Mouse (Mus musculus) C2C12 (cell line): Measurements from ENCODE around the gene Pbxip1.

Source experiments
- CEBPB ChIP-seq: IDR thresholded peaks from one replicate; pipeline ENCODE4 v1.6.1; 2011; ENCODE audit warnings: low read depth, mild to moderate bottlenecking, control low read depth, moderate library complexity
- CTCF ChIP-seq: IDR thresholded peaks from one replicate; pipeline ENCODE4 v1.5.1; 2011; ENCODE audit not compliant: control insufficient read depth, insufficient read depth, insufficient read length
- FOSL1 ChIP-seq: IDR thresholded peaks from one replicate; pipeline ENCODE4 v1.8.0; 2011; ENCODE audit warnings: mild to moderate bottlenecking, low read length; ENCODE audit not compliant: poor library complexity, insufficient read depth, severe bottlenecking
- MAX ChIP-seq: IDR thresholded peaks from one replicate; pipeline ENCODE4 v1.6.1; 2011; ENCODE audit warnings: mild to moderate bottlenecking, control low read depth
- USF1 ChIP-seq: IDR thresholded peaks from one replicate; pipeline ENCODE4 v1.6.1; 2011; ENCODE audit warnings: low read depth, mild to moderate bottlenecking, control low read depth, moderate library complexity

- no peak for TF ChIP-seq CTCF
- TF ChIP-seq MAX: no peak
- no peak for TF ChIP-seq USF1
- no peak for TF ChIP-seq FOSL1
- TF ChIP-seq CEBPB: no peak
These were observed 12.4 kb downstream of the Pbxip1 start for GRCm38 (mm10) chr3:89448720-89449537.
